Mouse (Mus musculus): Measurements from ENCODE around the gene Padi1.

GRCm38 (mm10) chr4:140892163-140892530 is 46.6 kb upstream of the Padi1 start:
- TF ChIP-seq GATA1 (IDR thresholded peaks at IDR 0.05; ENCODE audit: borderline replicate concordance, low read length) (no peak), FLI1 (IDR thresholded peaks at IDR 0.05; ENCODE audit: low read length) (no peak)
